Mouse (Mus musculus) heart, postnatal 4 days (tissue): ENCODE measurements at regions not wholly inside any gene's neighbourhood (a gene's known extent, or its start where the extent isn't known, plus 50 kb on each side); places are given as distances from the start of the nearest gene placed in this dataset.
A peak's percentile ranks its signal among the peaks of the same experiment; 100 is the strongest.

Experiments used
- DNase-seq: peaks from one replicate; pipeline ENCODE4 v3.0.0; 2021

DNA sequence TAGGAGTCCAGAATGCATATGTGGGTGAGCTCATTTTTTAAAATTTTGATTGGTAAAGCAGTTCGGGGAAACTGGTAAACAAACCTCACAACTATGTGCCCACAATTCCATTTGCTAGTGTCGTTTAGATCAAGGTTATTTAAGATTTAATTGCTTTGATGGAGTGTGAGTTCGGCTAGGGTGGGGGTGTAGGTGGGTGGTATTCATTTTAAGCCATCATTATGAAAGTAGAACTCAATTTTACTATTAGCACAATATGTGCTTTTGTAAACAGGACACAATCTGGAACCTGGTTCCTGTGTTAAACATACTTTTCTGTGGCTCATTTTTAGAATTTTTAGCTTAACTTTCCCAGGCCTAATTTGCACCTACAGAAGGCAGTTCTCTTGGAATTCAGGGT, 86.5 kb downstream of the Kcna4 start:
- DNase-seq, result no peak

DNA sequence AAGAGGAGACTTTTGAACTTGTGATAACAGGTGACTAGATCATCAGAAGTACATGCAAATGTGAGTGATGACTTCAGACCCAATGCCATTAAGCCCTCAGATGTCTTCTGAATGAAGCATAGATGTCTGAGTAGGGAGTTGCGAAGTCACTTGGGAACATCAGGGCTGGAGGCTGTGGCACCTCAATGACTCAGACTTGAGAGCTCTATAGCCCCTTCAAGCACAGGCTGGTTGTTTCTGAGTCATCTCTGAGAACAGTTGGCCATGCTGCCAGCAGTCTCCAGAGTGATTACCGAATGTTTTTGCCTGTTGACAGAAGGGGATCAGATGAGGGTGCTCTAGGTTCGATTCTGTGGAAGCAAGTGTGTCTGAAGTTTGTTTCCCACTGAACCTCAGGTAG, 102.4 kb downstream of the Kcna4 start:
- DNase-seq, result no peak

DNA sequence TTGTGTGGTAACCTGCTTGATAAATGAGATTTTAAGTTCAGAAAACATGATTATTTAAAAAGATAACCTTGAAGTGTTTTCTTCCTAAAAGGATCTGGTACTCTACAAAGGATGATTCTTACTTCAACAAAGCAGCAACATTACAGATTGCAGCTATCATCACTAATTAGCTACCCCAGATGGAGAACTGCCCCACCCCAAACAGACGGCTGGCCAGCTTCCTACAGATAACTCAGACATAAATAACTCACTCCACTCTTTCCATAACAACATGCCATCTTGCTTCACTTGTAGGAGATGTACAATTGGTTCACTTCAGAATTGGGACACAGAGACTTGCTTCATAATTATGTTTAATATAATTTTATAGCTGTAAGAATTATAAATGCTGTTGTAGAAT, 110.0 kb downstream of the Kcna4 start:
- peak; percentile 8 for DNase-seq
